ENCODE assay signal across 28 mouse cellular contexts in genomic region chr17:28944481-28944880, GRCm38 (mm10). TPM values are rescaled to one million over a fixed set of nuclear protein-coding genes. Genes with fewer than 3 reads are reported as not detected.
DNase-seq lines count a peak whose midpoint lies in the region; ATAC-seq lines count a peak whose summit lies in the region.
"Had no signal": no experiment of that assay in that cellular context is flagged by ENCODE, and none has a peak within 500 bp of the region (broad histone marks: within the 10 kb centered on the region; RNA-seq: fewer than 3 reads in every experiment).

No protein-coding gene starts in this region.

- no peak overlapping the region for H3K9ac ChIP-seq in kidney, embryonic 14.5 days (ENCODE audit: low read depth, low read length)
- no peak overlapping the region for H3K9ac ChIP-seq in liver, embryonic 12.5 days
- H3K9ac ChIP-seq in liver, embryonic 11.5 days (ENCODE audit: low read depth, low read length), result no peak overlapping the region
- H3K9ac ChIP-seq: forebrain, embryonic 13.5 days; heart, embryonic 13.5 days had no signal

- no peaks in the 10 kb centered on the region for H3K36me3 ChIP-seq in kidney, embryonic 14.5 days (ENCODE audit: control insufficient read depth, insufficient read depth, low read length)
- no peaks in the 10 kb centered on the region for H3K36me3 ChIP-seq in liver, embryonic 12.5 days
- H3K36me3 ChIP-seq in liver, embryonic 11.5 days (ENCODE audit: control insufficient read depth, insufficient read depth, low read length), result no peaks in the 10 kb centered on the region
- H3K36me3 ChIP-seq: forebrain, embryonic 10.5 days; G1E; heart, embryonic 10.5 days; heart, embryonic 13.5 days had no signal

- ATAC-seq in kidney, embryonic 14.5 days (ENCODE audit: low FRiP score, low TSS enrichment), result no peak
- ATAC-seq in liver, embryonic 12.5 days, result no peak
- no peak for ATAC-seq in liver, embryonic 11.5 days (replicated peaks; ENCODE audit: low FRiP score)
- ATAC-seq: forebrain, embryonic 13.5 days; forebrain, embryonic 16.5 days; Patski had no signal

- 93% methylated on average over 7 of the region's 7 CpGs for WGBS in kidney, embryonic 14.5 days
- 82% methylated on average over 7 of the region's 7 CpGs for WGBS in liver, embryonic 12.5 days (ENCODE audit: insufficient replicate concordance)
- 87% methylated on average over 7 of the region's 7 CpGs for WGBS in liver, embryonic 11.5 days

- peaks cover 4% of the 10 kb centered on the region; the same call in 1 of the 2 replicates for H3K9me3 ChIP-seq in kidney, embryonic 14.5 days (ENCODE audit: control insufficient read depth, low read length)
- H3K9me3 ChIP-seq in liver, embryonic 12.5 days (replicated peaks), result peaks cover 6% of the 10 kb centered on the region
- no peaks in the 10 kb centered on the region for H3K9me3 ChIP-seq in liver, embryonic 11.5 days (ENCODE audit: control insufficient read depth, low read length)
- H3K9me3 ChIP-seq: heart, embryonic 10.5 days had no signal

- no peaks in the 10 kb centered on the region for H3K27me3 ChIP-seq in kidney, embryonic 14.5 days (ENCODE audit: control insufficient read depth, insufficient read depth, low read length)
- H3K27me3 ChIP-seq in liver, embryonic 12.5 days (replicated peaks), result no peaks in the 10 kb centered on the region
- no peaks in the 10 kb centered on the region for H3K27me3 ChIP-seq in liver, embryonic 11.5 days (replicated peaks; ENCODE audit: control insufficient read depth, insufficient read depth, low read length)
- H3K27me3 ChIP-seq: heart, embryonic 13.5 days; Patski had no signal

- peak; percentile 64 for DNase-seq in kidney, adult 11 months
- no peak for DNase-seq in kidney, adult 18-20 months
- DNase-seq in kidney, adult 9 months, result peak; percentile 83
- DNase-seq in liver, embryonic 11.5 days (ENCODE audit: low spot score), result no peak
- peak; percentile 72 to 84 for DNase-seq in kidney, postnatal 25 days
- DNase-seq in layer of hippocampus, adult 9-11 months, result no peak
- DNase-seq: adrenal gland, postnatal 10 days; adrenal gland, postnatal 36 days; cerebellum, adult 18-20 months; cerebellum, adult 9-10 months; cerebellum, postnatal 14 days; gastrocnemius, postnatal 10 days; gastrocnemius, postnatal 36 days; heart, adult 2 months; heart, postnatal 14 days; heart, postnatal 4 days had no signal

- H3K4me1 ChIP-seq in kidney, embryonic 14.5 days (ENCODE audit: control insufficient read depth, insufficient read depth, low read length), result no peaks in the 10 kb centered on the region
- peaks cover 20% of the 10 kb centered on the region for H3K4me1 ChIP-seq in liver, embryonic 12.5 days
- H3K4me1 ChIP-seq in liver, embryonic 11.5 days (replicated peaks; ENCODE audit: control insufficient read depth, insufficient read depth, low read length), result no peaks in the 10 kb centered on the region
- H3K4me1 ChIP-seq: forebrain, embryonic 10.5 days; forebrain, embryonic 13.5 days; heart, embryonic 10.5 days; heart, embryonic 13.5 days had no signal

- H3K27ac ChIP-seq in kidney, embryonic 14.5 days (ENCODE audit: low read depth, low read length), result no peak overlapping the region
- H3K27ac ChIP-seq in liver, embryonic 12.5 days, result 0 out of 2 replicates have a peak overlapping the region, but pooled peaks have one; percentile 43
- no peak overlapping the region for H3K27ac ChIP-seq in liver, embryonic 11.5 days (ENCODE audit: low read depth, low read length)
- H3K27ac ChIP-seq: forebrain, embryonic 10.5 days; forebrain, embryonic 13.5 days; heart, adult 2 months; heart, embryonic 10.5 days; heart, embryonic 13.5 days had no signal

- H3K4me2 ChIP-seq in kidney, embryonic 14.5 days (replicated peaks; ENCODE audit: low read depth, low read length), result no peak overlapping the region
- H3K4me2 ChIP-seq in liver, embryonic 12.5 days, result no peak overlapping the region
- no peak overlapping the region for H3K4me2 ChIP-seq in liver, embryonic 11.5 days
- H3K4me2 ChIP-seq: forebrain, embryonic 13.5 days; heart, embryonic 13.5 days had no signal

- H3K4me3 ChIP-seq in kidney, embryonic 14.5 days (ENCODE audit: low read length), result no peak overlapping the region
- H3K4me3 ChIP-seq in liver, embryonic 12.5 days, result no peak overlapping the region
- H3K4me3 ChIP-seq in liver, embryonic 11.5 days (ENCODE audit: low read depth, low read length), result no peak overlapping the region
- H3K4me3 ChIP-seq: forebrain, embryonic 10.5 days; forebrain, embryonic 13.5 days; heart, adult 2 months; heart, embryonic 10.5 days; heart, embryonic 13.5 days had no signal

RNA-seq across cellular contexts. Expression of gene Pxt1, which starts 0.8 kb away (rescaled TPM):
- 0.28 TPM in 1 of 2 replicates, not detected in the other for polyA plus RNA-seq in kidney, embryonic 14.5 days (2014; fragmentation: Nextera tagmentation; extraction: Ambion mirVana)
- polyA plus RNA-seq in liver, embryonic 12.5 days (2016; fragmentation: Nextera tagmentation; extraction: Ambion mirVana), result 0.51 and 0.73 TPM in 2 replicates
- 0.30 and 0.92 TPM in 2 replicates for polyA plus RNA-seq in liver, embryonic 11.5 days (2014; fragmentation: Nextera tagmentation; extraction: Ambion mirVana)
- polyA plus RNA-seq: embryonic facial prominence, embryonic 11.5 days; embryonic facial prominence, embryonic 14.5 days; forebrain, embryonic 10.5 days; forebrain, embryonic 13.5 days; forebrain, embryonic 16.5 days; Patski had no signal

RNA-seq across cellular contexts. Expression of gene Kctd20, which starts 7.3 kb away (rescaled TPM):
- polyA plus RNA-seq in kidney, embryonic 14.5 days (2014; fragmentation: Nextera tagmentation; extraction: Ambion mirVana), result 43.4 and 83.7 TPM in 2 replicates
- 87.0 and 92.4 TPM in 2 replicates for polyA plus RNA-seq in liver, embryonic 12.5 days (2016; fragmentation: Nextera tagmentation; extraction: Ambion mirVana)
- 75.2 and 89.2 TPM in 2 replicates for polyA plus RNA-seq in liver, embryonic 11.5 days (2014; fragmentation: Nextera tagmentation; extraction: Ambion mirVana)

RNA-seq across cellular contexts. Expression of gene 4930539E08Rik, which starts 29.4 kb away (rescaled TPM):
- polyA plus RNA-seq in kidney, embryonic 14.5 days (2014; fragmentation: Nextera tagmentation; extraction: Ambion mirVana), result 0.46 and 0.62 TPM in 2 replicates
- 0.17 and 0.25 TPM in 2 replicates for polyA plus RNA-seq in liver, embryonic 12.5 days (2016; fragmentation: Nextera tagmentation; extraction: Ambion mirVana)
- polyA plus RNA-seq in liver, embryonic 11.5 days (2014; fragmentation: Nextera tagmentation; extraction: Ambion mirVana), result 0.08 and 0.48 TPM in 2 replicates
- polyA plus RNA-seq: G1E; hindbrain, embryonic 11.5 days had no signal

Comparison
In these comparisons a context has a peak if more than half of its experiments do, and no peak if none do; other contexts are left out.
1. DNase-seq: peak in kidney, adult 11 months (single experiment), kidney, adult 9 months (single experiment) and kidney, postnatal 25 days (2 of 2); none in kidney, adult 18-20 months (single experiment), liver, embryonic 11.5 days (single experiment) and layer of hippocampus, adult 9-11 months (single experiment).